Mouse (Mus musculus) liver, embryonic 12.5 days (tissue): ENCODE data around the gene Arrb1. TPM values are rescaled to one million over a fixed set of nuclear protein-coding genes. Genes with fewer than 3 reads are reported as not detected.

Experiments used
- ATAC-seq: fragments of 200-750 bp; cut with Nextera tagmentation; 2 replicates; pipeline ENCODE4 v1.8.0; 2017; ENCODE audit warnings: moderate number of reproducible peaks, mild to moderate bottlenecking, moderate library complexity
- H3K27ac ChIP-seq: fragments of 300-500 bp; sonication (generic); 2 replicates; pipeline ENCODE4 v1.5.1; 2016; ENCODE audit warnings: mild to moderate bottlenecking
- H3K27me3 ChIP-seq: fragments of 300-500 bp; sonication (generic); replicated peaks from 2 replicates; pipeline ENCODE4 v1.6.1; 2016; ENCODE audit warnings: mild to moderate bottlenecking, moderate library complexity
- H3K36me3 ChIP-seq: fragments of 300-500 bp; sonication (generic); 2 replicates; pipeline ENCODE4 v1.6.1; 2016; ENCODE audit warnings: mild to moderate bottlenecking, moderate library complexity
- H3K4me1 ChIP-seq: fragments of 300-500 bp; sonication (generic); 2 replicates; pipeline ENCODE4 v1.6.1; 2016
- H3K4me2 ChIP-seq: fragments of 300-500 bp; sonication (generic); 2 replicates; pipeline ENCODE4 v1.6.1; 2016; ENCODE audit warnings: mild to moderate bottlenecking, moderate library complexity
- H3K4me3 ChIP-seq: fragments of 300-500 bp; sonication (generic); 2 replicates; pipeline ENCODE4 v1.5.1; 2016; ENCODE audit warnings: mild to moderate bottlenecking, moderate library complexity
- H3K9ac ChIP-seq: fragments of 300-500 bp; sonication (generic); 2 replicates; pipeline ENCODE4 v1.6.1; 2016; ENCODE audit warnings: mild to moderate bottlenecking, moderate library complexity
- H3K9me3 ChIP-seq: fragments of 300-500 bp; sonication (generic); replicated peaks from 2 replicates; pipeline ENCODE4 v1.6.1; 2016; ENCODE audit warnings: mild to moderate bottlenecking, moderate library complexity
- WGBS: fragments of 180-500 bp; shearing (Covaris S2); methylation state at CpG from one replicate; pipeline ENCODE4 v1.1.7; 2016; ENCODE audit not compliant: insufficient replicate concordance; 5-methylcytosine and 5-hydroxymethylcytosine counted together
- polyA plus RNA-seq: library from polyadenylated mRNA; unstranded; fragments of >200 nt; fragmentation: Nextera tagmentation; extraction: Ambion mirVana; gene quantifications from 2 replicates; pipeline ENCODE4 v1.2.1, GENCODE M21; 2016

Gene Arrb1
- polyA plus RNA-seq, 1 experiment from 2014 or later: 136 TPM

DNA sequence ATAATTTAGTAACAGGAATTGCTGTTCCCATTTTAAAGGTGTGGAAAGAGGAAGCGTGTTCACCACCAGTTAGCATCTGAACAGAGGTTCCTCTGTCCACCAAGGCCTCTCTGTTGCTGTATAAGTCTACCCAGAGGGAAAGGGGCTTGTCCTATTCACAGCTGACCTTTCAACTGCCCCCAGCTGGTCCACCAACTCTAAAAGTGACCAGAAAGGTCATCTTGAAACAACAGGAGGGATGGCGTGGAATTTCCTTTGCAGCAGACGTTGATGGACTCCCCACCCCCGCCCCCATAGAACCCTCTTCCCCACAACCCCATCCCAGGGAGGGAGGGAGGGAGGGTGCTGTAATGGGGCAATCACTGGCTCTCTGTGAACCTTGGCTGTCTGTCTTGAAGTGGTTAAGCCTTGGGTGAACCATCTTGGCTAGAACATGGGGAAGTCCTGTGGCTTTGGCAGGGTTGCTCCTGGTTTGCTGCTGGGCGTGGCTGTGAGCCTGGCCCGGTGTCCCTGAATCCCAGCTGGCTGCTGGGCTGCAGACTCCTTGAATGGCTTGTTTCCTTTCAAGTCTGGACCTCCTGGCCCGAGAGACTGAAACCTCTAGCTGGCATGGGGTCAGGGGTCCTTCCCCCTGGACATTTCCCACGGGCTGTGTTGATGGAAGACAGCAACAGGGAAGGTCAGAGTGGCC lies 4.1 kb downstream of the Arrb1 start:
- no peak overlapping the region for H3K4me3 ChIP-seq
- peaks cover 29% of the 10 kb centered on the region for H3K36me3 ChIP-seq
- no peaks in the 10 kb centered on the region for H3K27me3 ChIP-seq
- H3K4me2 ChIP-seq: peak overlapping the region; percentile 32
- H3K9ac ChIP-seq: no peak overlapping the region
- H3K4me1 ChIP-seq: peaks cover 88% of the 10 kb centered on the region
- WGBS: 37% methylated on average over 8 of the region's 8 CpGs
- no peaks in the 10 kb centered on the region for H3K9me3 ChIP-seq
- H3K27ac ChIP-seq: peak overlapping the region; percentile 38
- ATAC-seq: no peak

DNA sequence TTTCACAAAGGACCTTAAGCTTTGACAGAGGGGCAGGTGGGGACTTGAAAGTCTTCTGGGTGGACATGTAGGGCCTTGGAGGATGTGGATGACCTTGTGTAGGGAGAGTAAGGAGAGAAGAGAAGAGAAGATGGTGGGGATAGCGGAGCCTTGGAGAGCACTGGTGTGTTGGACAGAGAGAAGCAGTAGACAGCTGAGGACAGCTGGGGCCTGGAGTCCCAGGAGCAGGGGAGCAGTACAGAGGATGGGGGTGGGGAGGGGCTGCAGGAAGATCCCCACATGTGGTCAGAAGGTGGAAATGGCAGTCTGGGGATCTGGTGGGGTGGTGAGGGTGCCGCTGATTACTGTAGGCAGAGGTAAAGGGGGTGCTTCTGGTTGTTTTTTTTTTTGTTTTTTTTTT lies 4.8 kb downstream of the Arrb1 start:
- Histone ChIP-seq H3K9ac (no peak overlapping the region), H3K9me3 (no peaks in the 10 kb centered on the region), H3K36me3 (peaks cover 33% of the 10 kb centered on the region), H3K4me1 (peaks cover 88% of the 10 kb centered on the region), H3K27me3 (no peaks in the 10 kb centered on the region), H3K4me2 (peak overlapping the region; percentile 32; the same call in 1 of the 2 replicates), H3K27ac (peak overlapping the region; percentile 38), H3K4me3 (no peak overlapping the region)
- WGBS: 87% methylated on average over 2 of the region's 2 CpGs
- ATAC-seq: no peak

DNA sequence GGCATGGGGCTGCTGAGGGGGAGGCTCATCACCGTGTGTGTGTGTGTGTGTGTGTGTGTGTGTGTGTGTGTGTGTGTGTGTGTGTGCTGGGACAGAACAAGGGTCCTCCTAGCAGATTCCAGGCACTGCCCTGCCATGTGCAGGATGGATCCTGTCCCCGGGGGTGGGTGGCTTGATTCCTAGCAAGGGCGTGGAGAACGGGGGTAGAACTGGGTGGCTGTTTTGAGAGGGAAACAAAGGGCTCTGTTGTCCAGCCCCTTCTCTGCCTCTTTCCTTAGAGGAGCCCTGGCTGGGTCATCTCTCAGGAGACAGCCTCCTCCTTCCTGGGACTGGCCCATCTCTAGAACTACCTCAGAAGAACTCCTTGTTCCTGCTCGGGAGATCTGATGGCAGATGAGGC lies 5.9 kb downstream of the Arrb1 start:
- no peaks in the 10 kb centered on the region for H3K9me3 ChIP-seq
- peaks cover 45% of the 10 kb centered on the region for H3K36me3 ChIP-seq
- H3K27me3 ChIP-seq: no peaks in the 10 kb centered on the region
- ATAC-seq: no peak
- 0 out of 2 replicates have a peak overlapping the region, but pooled peaks have one; percentile 5 for H3K9ac ChIP-seq
- peak overlapping the region; percentile 27; the same call in 1 of the 2 replicates for H3K27ac ChIP-seq
- H3K4me1 ChIP-seq: peaks cover 90% of the 10 kb centered on the region
- H3K4me3 ChIP-seq: no peak overlapping the region
- H3K4me2 ChIP-seq: no peak overlapping the region
- 72% methylated on average over 5 of the region's 5 CpGs for WGBS

DNA sequence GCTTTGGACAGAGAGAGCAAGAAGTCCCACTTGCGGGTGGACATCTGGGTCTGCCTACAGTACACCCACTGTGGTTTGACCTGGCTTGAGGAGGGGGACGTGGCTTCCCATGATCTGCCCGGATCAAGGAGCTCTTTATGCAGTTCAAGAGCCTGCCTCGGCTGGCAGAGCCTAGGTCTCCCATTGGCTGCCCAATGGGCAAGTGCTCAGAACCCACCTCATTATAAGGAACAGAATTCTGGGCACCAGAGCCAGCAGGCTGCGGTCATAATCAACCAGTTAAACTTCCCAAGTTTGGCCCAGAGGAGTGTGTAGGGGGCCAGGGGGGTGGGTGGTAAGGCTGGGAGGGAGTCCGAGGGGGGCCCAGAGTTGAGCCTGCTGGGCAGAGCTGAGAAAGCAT lies 9.0 kb downstream of the Arrb1 start:
- Histone ChIP-seq H3K9ac (peak overlapping the region; percentile 34; the same call in 1 of the 2 replicates), H3K27ac (peak overlapping the region; percentile 43; the same call in 1 of the 2 replicates), H3K4me2 (no peak overlapping the region), H3K9me3 (no peaks in the 10 kb centered on the region), H3K4me1 (peaks cover 88% of the 10 kb centered on the region), H3K36me3 (peaks cover 61% of the 10 kb centered on the region), H3K4me3 (no peak overlapping the region), H3K27me3 (no peaks in the 10 kb centered on the region)
- no peak for ATAC-seq
- WGBS: 60% methylated on average over 6 of the region's 6 CpGs

DNA sequence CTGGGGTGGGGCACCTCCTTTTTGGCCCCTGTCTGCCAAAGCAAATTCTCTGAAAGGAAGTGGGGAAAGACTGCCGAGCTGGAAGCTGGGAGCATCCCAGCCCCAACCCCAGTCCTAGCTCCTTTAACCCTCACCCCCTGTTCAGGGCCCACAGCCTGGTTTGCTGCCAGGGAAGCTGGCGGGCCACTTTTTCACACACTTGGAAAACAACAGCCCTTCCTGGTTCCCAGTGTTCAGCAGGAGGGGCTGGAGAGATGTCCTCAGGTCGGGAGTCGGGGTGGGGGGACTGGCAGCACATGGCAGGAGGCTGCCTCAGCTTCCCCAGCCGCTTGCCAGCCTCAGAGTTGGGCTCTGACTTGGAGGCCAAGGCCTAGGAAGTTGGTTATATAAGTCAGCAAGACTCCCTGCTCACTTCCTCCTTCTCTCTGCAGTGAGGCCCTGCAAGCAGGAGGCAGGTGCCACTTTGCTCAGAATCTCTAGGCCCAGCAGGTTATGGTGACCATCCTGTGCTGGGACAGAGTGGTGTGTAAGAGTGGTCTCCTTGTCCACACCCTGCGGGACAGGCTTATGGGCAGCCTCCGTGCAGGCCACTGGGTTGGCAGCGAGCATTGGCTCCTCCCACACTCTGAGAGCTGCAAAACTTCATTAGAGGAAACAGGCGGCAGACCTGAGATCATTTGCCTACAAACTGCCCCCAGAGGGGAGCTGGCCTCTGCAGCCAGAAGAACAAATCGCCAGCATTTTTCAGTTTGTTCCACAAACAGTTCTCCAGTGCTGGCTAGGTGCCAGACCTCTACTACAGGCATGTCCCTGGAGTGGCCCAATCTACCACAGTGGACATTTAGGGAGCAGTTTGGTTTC lies 10.8 kb downstream of the Arrb1 start:
- Histone ChIP-seq H3K27ac (peak overlapping the region; percentile 78), H3K4me3 (no peak overlapping the region), H3K4me1 (peaks cover 79% of the 10 kb centered on the region), H3K36me3 (peaks cover 76% of the 10 kb centered on the region), H3K27me3 (no peaks in the 10 kb centered on the region), H3K9me3 (no peaks in the 10 kb centered on the region), H3K9ac (peak overlapping the region; percentile 52), H3K4me2 (peak overlapping the region; percentile 17)
- peak; percentile 44 for ATAC-seq
- WGBS: 29% methylated on average over 10 of the region's 10 CpGs

DNA sequence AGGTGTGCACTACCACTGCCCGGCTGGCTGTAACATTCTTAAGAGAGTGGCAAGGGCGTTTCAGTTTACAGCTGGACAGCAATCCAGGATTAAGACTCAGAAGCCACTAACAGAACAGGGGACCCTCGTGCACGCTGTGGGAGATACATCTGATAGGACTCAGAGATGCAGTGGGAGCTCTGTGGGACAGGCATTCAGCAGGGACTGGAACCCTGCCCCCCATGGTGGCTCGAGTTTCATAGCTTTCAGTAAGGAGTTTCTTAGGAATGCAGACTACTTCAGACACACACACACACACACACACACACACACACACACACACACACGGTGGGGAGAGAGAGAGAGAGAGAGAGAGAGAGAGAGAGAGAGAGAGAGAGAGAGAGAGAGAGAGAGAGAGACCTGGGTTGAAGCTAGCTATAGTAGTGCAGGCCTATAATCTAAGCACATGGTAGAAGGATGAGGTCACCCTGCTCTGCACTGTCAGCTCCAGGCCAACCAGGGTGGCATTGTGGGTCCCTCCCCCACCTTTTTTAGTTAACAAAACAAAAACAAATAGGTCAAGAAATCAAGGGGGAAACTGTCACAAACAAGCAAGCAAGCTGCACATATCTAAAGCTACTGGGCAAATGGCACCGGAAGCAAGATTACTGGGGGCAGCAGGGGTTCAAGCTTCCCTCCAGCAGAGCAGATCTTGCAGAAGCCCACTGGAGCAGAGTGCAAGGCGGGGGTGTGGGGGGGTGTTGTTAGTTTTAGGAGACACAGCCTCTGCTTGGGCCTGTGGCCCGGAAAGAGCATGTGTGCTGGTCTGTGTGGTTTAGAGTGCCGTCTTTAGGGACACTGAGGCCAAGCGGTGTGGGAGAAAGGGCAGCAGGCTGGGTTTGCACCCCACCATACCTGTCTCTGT lies 12.6 kb downstream of the Arrb1 start:
- Histone ChIP-seq H3K4me3 (no peak overlapping the region), H3K9me3 (no peaks in the 10 kb centered on the region), H3K4me1 (peaks cover 72% of the 10 kb centered on the region), H3K27ac (peak overlapping the region; percentile 67), H3K27me3 (no peaks in the 10 kb centered on the region), H3K36me3 (peaks cover 79% of the 10 kb centered on the region), H3K9ac (peak overlapping the region; percentile 7; the same call in 1 of the 2 replicates), H3K4me2 (no peak overlapping the region)
- peak; percentile 33; the same call in 1 of the 2 replicates for ATAC-seq
- 51% methylated on average over 10 of the region's 11 CpGs for WGBS

DNA sequence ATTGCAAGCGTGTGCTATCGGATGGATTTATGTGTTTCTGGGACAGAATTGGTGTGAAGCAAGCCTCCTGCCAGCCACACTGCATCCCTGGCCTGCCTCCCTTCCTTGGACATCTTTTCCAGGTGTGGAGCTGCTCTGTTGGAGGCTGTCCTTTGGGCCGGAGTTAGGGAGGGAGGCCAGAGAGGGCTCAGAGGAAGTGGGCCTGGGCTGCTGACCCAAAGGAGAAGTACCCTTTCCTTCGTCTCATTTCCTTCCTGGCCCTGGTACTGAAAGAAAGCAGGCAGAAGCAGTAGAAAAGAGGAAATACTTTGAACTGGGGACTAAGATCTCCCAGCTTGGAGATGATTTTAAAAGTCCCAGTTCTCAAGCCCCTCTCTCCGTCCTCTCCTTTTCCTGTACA lies 14.4 kb downstream of the Arrb1 start:
- ATAC-seq: no peak
- no peak overlapping the region for H3K4me2 ChIP-seq
- H3K36me3 ChIP-seq: peaks cover 76% of the 10 kb centered on the region
- 83% methylated on average over 5 of the region's 5 CpGs for WGBS
- peaks cover 75% of the 10 kb centered on the region for H3K4me1 ChIP-seq
- H3K27ac ChIP-seq: 0 out of 2 replicates have a peak overlapping the region, but pooled peaks have one; percentile 38
- H3K27me3 ChIP-seq: no peaks in the 10 kb centered on the region
- H3K9ac ChIP-seq: no peak overlapping the region
- no peaks in the 10 kb centered on the region for H3K9me3 ChIP-seq
- no peak overlapping the region for H3K4me3 ChIP-seq

DNA sequence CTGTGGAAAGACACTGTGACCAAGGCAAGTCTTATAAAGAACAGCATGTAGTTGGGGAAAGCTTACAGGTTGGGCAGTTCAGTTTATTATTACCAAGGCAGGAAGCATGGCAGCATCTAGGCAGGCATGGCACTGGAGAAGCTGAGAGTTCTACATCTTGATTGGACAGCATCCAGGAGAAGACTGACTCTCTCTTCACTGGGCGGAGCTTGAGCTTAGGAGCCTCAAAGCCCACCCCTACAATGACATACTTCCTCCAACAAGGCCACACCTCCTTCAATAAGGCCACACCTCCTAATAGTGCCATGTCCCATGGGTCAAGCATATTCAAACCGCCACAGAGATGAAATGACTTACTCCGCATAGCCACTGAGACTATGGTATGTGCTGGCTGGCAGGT lies 16.4 kb downstream of the Arrb1 start:
- 92% methylated on average over 3 of the region's 3 CpGs for WGBS
- Histone ChIP-seq H3K4me2 (no peak overlapping the region), H3K9me3 (no peaks in the 10 kb centered on the region), H3K27me3 (no peaks in the 10 kb centered on the region), H3K4me1 (peaks cover 65% of the 10 kb centered on the region), H3K9ac (no peak overlapping the region), H3K27ac (no peak overlapping the region), H3K36me3 (peaks cover 57% of the 10 kb centered on the region), H3K4me3 (no peak overlapping the region)
- no peak for ATAC-seq

DNA sequence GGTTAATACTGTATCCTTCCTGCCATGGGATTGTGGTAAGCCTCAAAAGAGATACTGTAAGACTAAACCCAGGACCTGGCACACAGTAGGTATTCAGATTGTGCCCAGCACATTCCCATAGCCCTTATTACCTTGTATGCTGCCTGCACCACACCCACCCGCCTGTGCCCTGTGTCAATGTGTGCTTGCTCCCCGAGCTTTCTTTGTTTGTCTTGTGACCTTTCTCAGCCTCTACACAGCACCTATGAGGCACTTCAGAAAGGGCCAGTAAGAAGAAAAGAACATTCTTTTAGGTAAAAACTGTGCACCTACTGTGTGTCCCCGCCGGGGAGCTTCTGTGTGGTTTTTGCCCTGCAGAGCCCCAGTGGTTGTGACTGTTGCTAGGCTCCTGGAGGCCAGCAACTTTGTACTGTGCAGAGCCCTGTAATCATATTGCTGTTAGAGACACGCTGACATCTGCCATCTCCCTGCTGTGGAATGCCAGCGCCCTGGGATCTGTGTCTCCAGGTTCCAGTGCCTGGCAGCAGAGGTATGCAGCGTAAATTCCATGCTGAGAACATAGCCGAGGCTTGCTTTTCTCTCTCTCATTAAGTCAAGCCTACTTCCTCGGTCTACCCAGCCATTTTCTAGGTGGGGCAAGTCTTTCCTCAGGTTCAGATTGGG lies 18.1 kb downstream of the Arrb1 start:
- Histone ChIP-seq H3K9ac (no peak overlapping the region), H3K4me3 (no peak overlapping the region), H3K27me3 (no peaks in the 10 kb centered on the region), H3K4me2 (no peak overlapping the region), H3K36me3 (peaks cover 49% of the 10 kb centered on the region), H3K27ac (0 out of 2 replicates have a peak overlapping the region, but pooled peaks have one; percentile 2), H3K9me3 (no peaks in the 10 kb centered on the region), H3K4me1 (peaks cover 48% of the 10 kb centered on the region)
- no peak for ATAC-seq
- WGBS: 59% methylated on average over 9 of the region's 9 CpGs

DNA sequence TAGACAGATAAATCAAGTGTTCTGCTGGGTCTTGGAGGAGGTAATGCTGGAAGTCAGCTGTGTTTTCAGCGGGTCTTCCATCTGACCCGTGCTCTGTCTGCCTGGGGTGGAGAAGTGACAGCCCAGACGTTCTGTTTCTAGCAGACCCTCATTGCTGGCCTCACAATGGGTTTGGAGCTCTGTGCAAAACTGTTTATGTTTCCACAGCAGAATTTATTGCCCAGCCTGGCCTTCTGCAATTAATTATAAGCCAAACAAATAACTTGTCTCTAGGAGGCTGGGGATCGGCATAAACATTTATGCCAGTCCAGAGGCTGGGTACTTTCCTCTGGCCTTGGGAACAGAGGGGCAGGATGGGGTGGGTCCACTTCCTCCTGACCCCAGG lies 18.6 kb downstream of the Arrb1 start:
- no peak overlapping the region for H3K4me2 ChIP-seq
- no peak for ATAC-seq
- no peaks in the 10 kb centered on the region for H3K27me3 ChIP-seq
- no peak overlapping the region for H3K4me3 ChIP-seq
- H3K4me1 ChIP-seq: peaks cover 45% of the 10 kb centered on the region
- H3K36me3 ChIP-seq: peaks cover 44% of the 10 kb centered on the region
- no peak overlapping the region for H3K9ac ChIP-seq
- WGBS: 60% methylated on average over 4 of the region's 4 CpGs
- H3K27ac ChIP-seq: 0 out of 2 replicates have a peak overlapping the region, but pooled peaks have one; percentile 2
- H3K9me3 ChIP-seq: no peaks in the 10 kb centered on the region

DNA sequence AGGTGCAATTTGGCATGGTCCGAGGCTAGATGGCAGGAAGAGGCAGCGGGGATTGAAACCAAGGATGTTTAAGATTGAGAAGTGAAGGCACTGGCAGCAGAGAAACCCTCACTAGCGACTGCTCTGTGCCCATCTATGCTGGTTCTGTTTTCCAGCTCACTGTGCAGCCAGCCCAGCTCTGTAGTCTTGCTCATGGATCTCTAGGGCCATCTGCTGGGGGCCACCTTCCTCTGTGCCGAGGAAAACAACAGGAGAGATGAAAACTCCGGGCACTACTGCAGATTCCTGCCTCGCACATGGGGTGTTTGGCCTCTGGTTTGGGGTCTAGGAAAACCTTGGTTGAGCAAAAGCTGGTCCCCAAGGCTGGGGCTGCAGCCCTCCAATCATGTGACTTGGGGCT lies 20.6 kb downstream of the Arrb1 start:
- whole genome bisulfite sequencing: 49% methylated on average over 6 of the region's 6 CpGs
- H3K27me3 ChIP-seq: no peaks in the 10 kb centered on the region
- ATAC-seq: peak; percentile 51; the same call in 1 of the 2 replicates

More for the DNA sequence above, 20.6 kb downstream of the Arrb1 start:
- Histone ChIP-seq H3K4me1 (peaks cover 49% of the 10 kb centered on the region), H3K27ac (peak overlapping the region; percentile 66), H3K9me3 (no peaks in the 10 kb centered on the region), H3K4me2 (no peak overlapping the region), H3K36me3 (peaks cover 24% of the 10 kb centered on the region), H3K9ac (no peak overlapping the region), H3K4me3 (no peak overlapping the region)
